Mouse (Mus musculus) C2C12 (cell line): ENCODE data around the gene Mus81.

Experiments used
- CTCF ChIP-seq: IDR thresholded peaks from one replicate; pipeline ENCODE4 v1.5.1; 2011; ENCODE audit not compliant: control insufficient read depth, insufficient read depth, insufficient read length
- MAX ChIP-seq: IDR thresholded peaks from one replicate; pipeline ENCODE4 v1.6.1; 2011; ENCODE audit warnings: mild to moderate bottlenecking, control low read depth

DNA sequence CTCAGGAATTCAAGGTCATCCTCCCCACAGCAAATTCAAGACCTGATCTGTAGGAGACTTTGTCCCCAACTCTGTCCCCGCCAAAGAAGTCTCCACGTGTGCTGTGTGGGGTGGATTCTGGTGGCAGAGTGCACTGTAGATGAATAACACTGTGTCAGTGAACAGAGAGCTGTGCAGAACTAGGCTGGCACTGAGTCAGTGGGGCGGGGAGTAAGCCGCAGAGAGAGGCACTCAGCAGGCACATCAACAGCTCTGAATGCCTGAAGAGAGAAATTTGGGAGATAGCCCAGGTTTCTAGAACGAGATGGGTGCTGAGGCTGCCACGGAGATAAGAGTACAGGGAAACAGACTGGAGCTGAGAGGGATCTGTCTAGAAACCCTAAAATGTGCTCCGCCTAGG is 29.2 kb downstream of the Mus81 start:
- TF ChIP-seq CTCF = no peak
- no peak for TF ChIP-seq MAX
